Mouse (Mus musculus) left cerebral cortex, adult 9 months (tissue): ENCODE results near the gene Stat2.
"Not testable (repeated sequence)": the region's sequence is repeated elsewhere in the genome, so short reads cannot be mapped to it uniquely, and the experiment has no call there.

Source experiments
- DNase-seq, 2 experiments: peaks; one replicate each; pipeline ENCODE4 v3.0.0; 2022; ENCODE audit warnings: low spot score in 2 of 2

The Stat2 gene

GRCm38 (mm10) chr10:128298243-128298642, 27.9 kb downstream of the Stat2 start:
- DNase-seq: no peak

GRCm38 (mm10) chr10:128298702-128299171, 28.4 kb downstream of the Stat2 start, which contains the start of gene Il23a:
Gene Il23a, minus strand, starts transcription at chr10:128298752.
- no peak for DNase-seq

- DNase-seq: no peak
These were observed 32.0 kb downstream of the Stat2 start for GRCm38 (mm10) chr10:128302357-128302756.

GRCm38 (mm10) chr10:128302785-128303125, 32.4 kb downstream of the Stat2 start:
- DNase-seq: no peak

- peak; percentile 99 to 100 for DNase-seq
These were observed 33.0 kb downstream of the Stat2 start, which contains the start of gene Pan2 for GRCm38 (mm10) chr10:128303126-128304021. Gene Pan2, plus strand, starts transcription at chr10:128303335.

GRCm38 (mm10) chr10:128309654-128310053, 39.3 kb downstream of the Stat2 start:
- no peak for DNase-seq

- no peak for DNase-seq
These were observed 39.8 kb downstream of the Stat2 start for GRCm38 (mm10) chr10:128310177-128310576.

- DNase-seq: no peak
These were observed 40.5 kb downstream of the Stat2 start for GRCm38 (mm10) chr10:128310902-128311301.

- no peak for DNase-seq
These were observed 45.2 kb downstream of the Stat2 start for GRCm38 (mm10) chr10:128315578-128315977.

GRCm38 (mm10) chr10:128321641-128322040, 51.3 kb downstream of the Stat2 start:
- no peak for DNase-seq

GRCm38 (mm10) chr10:128322141-128323108, 52.1 kb downstream of the Stat2 start, which contains the start of gene Cnpy2:
Gene Cnpy2, plus strand, starts transcription at chr10:128322459.
- DNase-seq: peak; percentile 65 to 86

- DNase-seq: no peak
These were observed 53.2 kb downstream of the Stat2 start for GRCm38 (mm10) chr10:128323516-128323915.

- DNase-seq: peak in 1 of 2 experiments; percentile 21
These were observed 56.5 kb downstream of the Stat2 start for GRCm38 (mm10) chr10:128326825-128327224.

GRCm38 (mm10) chr10:128327610-128328009, 57.3 kb downstream of the Stat2 start:
- no peak for DNase-seq

- DNase-seq: not testable (repeated sequence)
These were observed 62.2 kb downstream of the Stat2 start for GRCm38 (mm10) chr10:128332358-128333249.

- DNase-seq: peak in 1 of 2 experiments; percentile 61
These were observed 65.2 kb downstream of the Stat2 start for GRCm38 (mm10) chr10:128335582-128335981.

GRCm38 (mm10) chr10:128336195-128336594, 65.8 kb downstream of the Stat2 start:
- no peak for DNase-seq

- no peak for DNase-seq
These were observed 66.2 kb downstream of the Stat2 start for GRCm38 (mm10) chr10:128336597-128336996.

- peak; percentile 92 to 96 for DNase-seq
These were observed 67.2 kb downstream of the Stat2 start, which contains the start of gene Cs for GRCm38 (mm10) chr10:128337306-128338181. Gene Cs, plus strand, starts transcription at chr10:128337734.

- no peak for DNase-seq
These were observed 68.1 kb downstream of the Stat2 start for GRCm38 (mm10) chr10:128338415-128338814.
